Mouse (Mus musculus) lung, postnatal 25 days (tissue): ENCODE data around the gene Nisch.

Source experiments
- DNase-seq: peaks from one replicate; pipeline ENCODE4 v3.0.0; 2022; ENCODE audit warnings: low spot score

Gene Nisch

DNA sequence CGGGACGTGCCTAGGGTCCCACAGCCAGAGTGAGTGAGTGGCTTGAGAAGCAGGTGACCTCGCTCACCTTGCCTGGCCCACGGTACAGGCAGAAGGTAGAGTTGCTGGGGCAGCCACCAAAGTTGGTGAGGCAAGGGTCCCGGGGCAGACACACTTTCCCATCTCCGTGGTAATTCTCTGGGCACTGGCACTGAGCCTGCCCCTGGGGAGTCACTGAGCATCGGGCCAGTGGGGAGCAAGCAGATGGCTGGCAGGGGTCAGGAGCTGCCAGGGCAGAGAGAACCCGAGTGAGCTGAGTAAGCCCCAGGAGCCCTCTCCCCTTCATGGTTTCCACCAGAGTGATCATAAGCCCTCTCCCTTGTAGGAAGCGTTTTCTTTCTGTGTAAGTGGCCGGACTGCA is 55.1 kb downstream of the Nisch start:
- DNase-seq, result no peak

DNA sequence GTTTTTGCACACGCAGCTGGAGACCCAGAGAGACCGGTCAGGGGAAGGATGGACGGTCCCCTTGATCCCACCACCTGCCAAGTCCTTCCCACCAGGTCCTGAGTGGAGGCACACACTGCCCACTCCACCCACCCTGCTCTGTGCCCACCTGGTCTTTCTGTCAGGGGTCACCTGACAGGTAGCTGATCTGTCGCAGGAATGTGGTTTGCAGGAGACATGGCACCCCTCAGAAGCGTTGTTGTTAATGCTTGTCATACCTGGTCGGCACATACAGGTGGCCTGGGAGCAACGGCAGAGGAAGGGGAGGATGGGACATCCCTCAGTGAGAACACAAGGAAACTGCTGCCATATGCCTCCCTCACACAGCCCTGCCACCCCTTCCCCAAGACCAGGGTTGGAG is 55.6 kb downstream of the Nisch start:
- DNase-seq, result no peak

DNA sequence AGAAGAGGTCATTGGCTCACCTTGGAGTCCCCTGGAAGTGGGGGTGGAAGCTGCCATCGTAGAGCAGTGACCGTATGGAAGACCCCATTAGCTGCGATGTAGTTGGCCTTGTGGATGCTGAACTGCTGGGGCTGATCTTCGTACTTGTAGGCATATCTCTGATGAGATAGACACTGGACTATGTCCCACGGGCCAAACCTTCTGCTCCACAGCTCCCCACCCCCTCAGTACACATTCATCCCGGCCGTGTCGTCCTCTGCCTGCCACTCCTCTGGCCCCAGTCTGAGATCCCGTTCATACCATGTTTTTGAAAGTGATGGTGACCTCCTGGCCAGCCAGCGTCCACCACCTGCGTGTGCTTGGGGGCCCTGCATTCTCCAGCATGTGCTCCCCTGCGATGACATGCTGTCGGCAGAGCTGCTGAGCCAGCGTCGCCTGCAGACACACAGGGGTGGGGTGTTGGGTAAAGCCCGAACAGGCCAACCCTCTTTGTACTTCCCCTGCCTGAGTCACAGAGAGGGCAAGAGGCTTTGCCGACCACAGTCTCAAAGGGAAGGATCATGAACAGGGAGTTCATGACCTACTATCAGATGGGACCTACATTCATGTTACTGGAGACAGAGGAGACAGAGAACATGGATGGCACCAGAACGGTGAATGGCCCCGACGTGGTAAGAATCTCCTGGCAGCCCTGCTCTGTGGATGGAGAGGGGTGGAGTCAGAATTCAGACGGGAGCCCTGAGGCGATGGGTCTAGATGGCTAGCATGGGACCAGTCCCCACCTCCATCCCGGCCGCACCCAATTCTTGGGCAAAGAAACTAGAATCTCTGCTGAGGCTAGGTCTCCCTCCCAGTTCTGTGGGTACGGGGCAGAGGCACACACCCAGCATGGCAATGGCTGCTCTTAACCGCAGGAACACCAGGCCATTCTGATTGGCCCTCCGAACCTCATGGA is 56.3 kb downstream of the Nisch start:
- DNase-seq, result no peak

DNA sequence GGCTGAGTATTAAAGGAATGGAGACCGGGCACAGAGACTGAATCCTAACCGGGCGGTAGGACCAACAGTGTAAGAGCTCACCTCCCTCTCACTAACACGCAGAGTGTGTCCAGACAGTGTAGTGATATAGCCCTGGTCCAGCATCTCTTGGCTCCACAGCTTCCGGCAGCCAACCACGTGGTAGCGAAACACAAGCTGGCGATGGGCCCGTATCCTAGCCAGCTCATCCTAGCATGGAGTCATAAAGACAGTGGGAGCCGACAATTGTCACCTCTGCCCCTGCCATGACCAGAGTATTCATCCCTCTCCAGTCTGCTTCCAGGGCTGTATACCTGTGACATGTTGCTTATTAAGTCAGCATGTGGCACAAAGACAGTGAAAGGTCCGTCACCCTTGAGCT is 71.1 kb downstream of the Nisch start:
- no peak for DNase-seq

DNA sequence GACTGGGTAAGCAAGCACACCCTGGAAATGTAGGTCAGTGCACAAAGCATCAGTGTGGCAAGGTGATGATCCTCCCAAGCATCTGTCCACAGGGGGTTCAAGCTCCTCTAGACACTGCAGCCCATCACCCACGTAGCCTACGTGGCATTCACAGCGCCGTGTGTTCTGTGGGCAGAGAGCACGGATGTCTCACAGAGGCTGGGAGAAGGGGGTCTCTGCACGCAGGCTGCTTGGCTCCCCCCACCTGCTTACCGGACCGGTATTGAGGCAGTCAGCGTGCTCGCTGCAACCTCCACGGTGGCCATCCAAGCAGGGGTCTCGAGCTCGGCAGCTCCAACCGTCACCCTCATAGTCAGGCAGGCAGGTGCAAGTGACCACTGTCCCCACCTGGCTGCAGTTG is 75.7 kb downstream of the Nisch start:
- no peak for DNase-seq

DNA sequence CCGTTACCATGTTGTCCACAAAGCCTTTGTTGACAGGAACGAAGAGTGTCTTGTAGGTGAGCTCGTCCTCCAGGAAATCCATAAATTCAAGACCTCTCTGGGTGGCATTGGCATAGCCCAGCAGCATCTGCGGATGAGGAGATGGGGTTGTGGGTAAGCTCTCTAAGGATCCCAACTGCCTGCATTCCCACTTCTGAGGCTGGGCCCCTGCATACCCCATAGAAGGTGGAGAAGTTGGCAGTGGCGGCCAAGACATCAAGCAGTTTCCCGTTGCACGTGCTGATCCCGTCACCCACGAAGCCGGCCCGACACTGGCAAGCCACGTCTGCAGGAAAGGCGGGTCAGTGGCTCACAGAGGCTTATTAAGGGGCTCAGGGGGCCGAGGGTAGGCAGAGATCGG is 76.6 kb downstream of the Nisch start:
- no peak for DNase-seq

DNA sequence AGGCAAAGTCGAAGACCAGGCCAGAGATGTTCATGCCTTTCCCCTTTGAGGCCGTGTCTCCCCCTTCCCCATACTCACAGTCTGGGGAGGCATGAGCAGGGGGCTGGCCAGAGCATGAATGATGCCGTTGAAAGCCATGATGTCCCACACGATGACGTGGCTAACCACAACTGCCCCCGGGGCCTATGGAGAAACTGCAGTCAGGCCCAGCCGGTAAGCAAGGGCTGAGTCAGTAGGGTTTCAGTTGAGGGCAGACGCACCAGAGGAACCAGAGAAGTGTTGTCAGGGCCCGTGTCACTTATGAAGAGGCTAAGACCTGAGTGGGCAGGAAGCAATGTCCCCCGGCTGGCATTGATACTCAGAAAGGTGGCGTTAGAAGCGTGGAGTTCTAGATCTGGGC is 77.1 kb downstream of the Nisch start:
- DNase-seq, result no peak

DNA sequence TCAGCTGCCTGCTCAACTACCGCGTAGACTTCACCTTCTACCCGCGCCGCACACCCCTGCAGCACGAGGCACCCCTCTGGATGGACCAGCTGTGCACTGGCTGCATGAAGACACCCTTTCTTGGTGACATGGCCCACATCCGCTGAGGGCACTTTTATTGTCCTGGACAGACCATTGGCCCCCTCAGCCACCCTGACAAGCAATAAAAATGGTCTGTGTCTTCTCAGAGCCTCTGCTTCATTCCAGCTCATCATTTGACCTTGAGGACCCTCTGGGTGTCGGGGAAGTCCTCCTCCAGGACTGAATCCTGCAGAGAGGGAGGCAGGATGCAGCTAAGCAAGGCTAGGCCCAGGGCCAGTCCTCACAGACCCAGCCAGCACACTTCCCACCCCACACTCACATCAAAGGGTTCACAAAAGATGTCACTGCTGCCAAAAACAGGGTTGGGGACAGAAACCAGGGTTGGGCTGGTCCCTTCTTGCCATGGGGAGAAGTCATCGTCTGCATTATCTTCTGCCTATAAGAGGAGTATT is 77.8 kb downstream of the Nisch start:
- peak; percentile 16 for DNase-seq

DNA sequence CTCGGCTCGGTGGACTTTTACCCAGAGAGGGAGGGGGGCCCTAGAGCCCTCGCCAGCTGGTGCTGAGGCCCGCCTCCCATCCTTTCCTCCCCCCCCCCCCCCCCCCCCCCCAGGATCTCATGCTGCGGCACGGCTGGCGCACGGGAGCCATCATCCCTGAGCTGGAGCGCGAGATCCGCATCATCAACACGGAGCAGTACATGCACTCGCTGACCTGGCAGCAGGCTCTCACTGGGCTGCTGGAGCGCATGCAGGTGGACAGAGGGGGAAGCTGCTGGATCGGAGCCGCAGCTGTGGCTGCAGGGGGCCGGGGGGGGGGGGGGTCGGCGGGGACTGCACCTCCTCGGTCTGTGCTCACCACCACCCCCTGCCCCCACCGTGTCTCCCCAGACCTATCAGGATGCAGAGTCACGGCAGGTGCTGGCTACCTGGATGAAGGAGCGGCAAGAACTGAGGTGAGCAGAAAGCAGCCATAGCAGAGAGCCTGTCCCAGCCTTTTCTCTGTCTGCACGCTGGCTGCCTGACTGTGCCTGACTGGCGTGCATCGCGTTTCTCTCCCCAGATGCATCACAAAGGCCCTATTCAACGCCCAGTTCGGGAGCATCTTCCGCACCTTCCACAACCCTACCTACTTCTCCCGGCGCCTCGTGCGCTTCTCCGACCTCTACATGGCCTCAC is 78.4 kb downstream of the Nisch start:
- DNase-seq, result no peak

DNA sequence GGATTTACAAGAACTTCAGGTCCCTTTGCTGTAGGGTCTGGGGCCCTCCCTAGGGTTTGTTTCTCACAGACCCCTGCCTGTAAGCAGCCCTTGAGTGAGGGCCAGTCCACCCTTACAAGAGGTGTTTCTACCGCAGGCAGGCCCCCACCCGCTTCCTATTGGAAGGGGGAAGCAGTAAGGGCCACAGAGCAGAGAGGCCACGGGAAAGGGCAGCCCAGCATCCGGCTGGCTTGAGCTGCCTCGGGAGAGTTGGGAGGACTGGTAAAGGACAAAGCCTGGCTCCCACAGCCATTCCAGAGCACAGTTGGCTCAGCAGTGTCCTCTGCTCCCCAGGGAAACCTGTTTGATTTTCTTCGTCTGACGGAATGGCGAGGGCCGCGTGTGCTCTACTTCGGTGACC is 79.0 kb downstream of the Nisch start:
- peak; percentile 23 for DNase-seq

DNA sequence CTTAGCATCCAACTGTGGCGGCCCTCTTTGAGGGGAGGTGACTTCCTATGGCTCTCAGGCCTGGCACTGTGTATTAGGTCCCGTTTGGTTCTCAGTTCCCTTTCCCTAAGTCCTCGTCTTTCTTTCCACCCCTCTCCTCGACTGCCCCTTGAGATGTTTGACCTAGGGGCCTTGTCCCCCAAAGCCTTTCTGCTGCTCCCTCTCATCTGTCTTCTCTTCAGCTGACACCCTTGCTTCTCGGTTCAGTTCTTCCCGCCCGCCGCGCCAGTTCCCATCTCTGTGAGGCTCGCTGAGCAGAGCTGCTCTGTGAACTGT is 79.5 kb downstream of the Nisch start:
- DNase-seq, result no peak

DNA sequence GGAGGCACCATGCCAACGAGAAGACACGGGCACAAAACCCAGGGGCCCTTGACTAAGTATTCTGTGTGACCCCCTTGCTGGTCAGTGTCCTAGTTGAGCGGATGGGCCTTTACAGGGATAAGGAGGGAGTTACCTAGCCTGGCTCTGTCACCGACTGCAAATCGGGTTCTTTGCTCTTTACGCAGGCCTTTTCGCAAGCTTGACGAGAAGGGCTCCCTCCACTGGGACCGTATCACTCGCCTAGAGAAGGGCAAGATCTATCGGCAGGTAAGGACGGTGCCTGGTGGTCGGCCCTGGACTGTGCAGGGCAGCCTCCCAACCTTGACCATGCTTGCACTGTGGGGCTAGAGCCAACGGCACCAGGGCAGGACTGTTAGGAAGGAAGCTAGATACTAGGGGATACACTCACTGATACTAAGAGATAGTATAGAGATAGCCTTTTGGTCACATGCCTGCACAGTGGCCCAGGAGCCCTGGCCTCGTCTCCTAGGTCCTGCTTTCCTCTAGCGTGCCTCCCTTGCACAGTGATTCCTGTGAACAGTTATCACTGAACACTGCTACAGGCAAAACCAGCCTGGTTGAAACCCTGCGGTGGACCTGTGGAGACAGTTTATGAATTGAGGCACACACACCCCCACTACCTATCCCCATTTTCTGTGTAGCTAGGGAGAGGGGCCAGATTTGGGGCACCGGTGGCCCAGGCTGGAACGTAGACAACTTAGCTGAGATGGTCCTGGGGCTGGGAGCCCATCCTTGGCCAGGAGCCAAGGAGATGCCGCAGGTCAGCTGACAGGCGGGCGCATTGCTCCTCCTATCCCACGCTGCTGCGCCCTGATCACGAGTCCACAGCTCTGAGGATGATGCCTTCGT is 80.1 kb downstream of the Nisch start:
- DNase-seq, result no peak

DNA sequence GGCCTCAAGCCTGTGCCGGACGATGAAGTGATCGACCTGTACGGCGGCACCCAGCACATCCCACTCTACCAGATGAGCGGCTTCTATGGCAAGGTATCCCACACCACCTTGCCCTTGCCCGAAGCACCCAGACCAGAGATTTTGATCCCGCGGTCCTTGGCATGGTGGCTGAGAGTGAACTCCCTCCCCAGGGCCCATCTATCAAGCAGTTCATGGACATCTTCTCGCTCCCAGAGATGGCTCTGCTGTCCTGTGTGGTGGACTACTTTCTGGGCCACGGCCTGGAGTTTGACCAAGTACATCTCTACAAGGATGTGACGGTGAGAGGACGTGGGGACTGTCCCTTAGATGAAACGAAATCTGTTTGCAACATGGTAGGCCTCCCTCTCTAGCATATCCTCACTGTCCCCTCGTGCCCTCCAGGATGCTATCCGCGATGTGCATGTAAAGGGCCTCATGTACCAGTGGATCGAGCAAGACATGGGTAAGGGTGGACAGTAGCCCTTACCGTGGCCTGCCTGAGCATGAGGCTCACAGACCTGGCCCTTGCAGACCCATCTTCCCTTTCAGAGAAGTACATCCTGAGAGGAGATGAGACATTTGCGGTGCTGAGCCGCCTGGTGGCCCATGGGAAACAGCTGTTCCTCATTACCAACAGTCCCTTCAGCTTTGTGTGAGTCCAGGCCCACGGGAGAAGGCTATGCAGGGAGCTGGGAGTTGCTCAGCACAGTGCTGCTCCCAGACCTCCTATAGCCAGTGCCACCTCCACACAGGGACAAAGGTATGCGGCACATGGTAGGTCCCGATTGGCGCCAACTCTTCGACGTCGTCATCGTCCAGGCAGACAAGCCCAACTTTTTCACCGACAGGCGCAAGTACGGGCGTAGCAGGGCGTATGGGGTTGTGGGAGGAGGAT is 81.0 kb downstream of the Nisch start:
- DNase-seq, result no peak

DNA sequence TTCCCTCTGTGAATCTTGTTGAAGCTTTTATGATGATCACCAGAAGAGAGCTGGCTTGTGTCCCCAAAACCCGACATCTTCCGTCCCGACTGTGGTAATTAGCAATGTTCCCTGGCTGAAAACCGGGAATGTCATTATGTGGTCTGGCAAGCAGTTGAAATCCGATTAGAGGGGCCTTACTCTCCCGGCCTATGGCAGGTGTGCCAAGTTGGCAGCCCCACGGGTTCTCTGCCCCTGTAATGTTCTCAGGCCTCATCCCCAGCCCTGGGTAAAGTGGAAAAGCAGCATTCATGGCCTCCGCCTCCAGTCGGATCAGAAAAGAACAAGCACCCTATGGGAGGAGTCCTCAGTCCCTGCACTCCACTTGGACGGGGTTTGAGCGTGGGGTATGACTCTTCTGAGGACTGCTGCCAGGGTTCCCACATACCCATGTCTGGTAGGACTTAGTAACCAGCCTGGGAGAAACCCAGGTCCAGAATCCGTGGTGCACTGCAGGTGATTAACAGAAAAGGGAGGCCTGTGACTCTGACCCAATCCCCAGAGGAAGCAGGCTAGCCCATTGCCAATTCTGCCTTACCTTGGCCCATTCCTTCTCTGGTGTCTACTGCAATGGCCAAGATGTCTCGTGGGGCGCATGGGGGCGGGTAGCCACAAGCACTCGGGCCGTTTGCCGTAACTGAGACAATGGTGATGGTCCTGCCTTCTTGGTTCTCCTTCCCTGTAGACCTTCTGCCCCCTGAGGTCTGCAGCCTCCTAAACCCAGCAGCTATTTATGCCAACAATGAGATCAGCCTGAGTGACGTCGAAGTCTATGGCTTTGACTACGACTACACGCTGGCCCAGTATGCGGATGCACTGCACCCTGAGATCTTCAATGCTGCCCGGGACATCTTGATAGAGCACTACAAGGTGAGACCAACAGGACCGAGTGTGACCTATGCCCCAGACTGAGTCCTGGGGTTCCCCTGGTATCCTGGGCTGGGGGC is 82.4 kb downstream of the Nisch start:
- no peak for DNase-seq

DNA sequence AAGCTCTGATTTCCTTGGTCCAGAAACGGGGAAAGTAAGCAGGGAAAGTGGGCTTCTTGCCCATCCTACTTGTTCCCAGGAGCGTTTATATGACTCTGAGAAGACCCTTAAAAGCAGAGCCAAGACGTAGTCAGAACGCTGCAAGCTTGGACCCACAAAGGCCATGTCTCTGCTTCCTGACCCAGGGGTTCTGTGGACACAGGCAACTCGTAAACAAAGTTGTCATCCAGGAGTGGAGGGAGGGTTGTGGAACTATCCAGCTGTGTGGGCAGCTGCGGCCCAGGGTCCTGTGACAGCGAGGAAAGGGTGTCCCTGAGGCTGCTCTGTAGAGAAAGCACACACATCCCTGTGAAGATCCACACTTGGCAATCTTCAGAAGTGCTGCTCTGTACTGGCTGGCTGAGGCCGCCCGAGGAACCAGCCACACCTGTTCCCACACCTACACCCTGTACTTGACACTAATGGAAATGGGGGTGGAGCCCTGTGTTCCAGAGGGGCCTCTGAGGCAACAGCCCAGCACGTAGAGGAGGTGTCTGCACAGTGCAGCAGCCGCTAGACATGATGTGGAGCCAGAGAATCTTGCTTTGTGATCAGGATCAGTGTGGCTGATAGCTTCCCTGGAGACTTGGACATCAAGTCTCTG is 83.6 kb downstream of the Nisch start:
- DNase-seq, result peak; percentile 79

DNA sequence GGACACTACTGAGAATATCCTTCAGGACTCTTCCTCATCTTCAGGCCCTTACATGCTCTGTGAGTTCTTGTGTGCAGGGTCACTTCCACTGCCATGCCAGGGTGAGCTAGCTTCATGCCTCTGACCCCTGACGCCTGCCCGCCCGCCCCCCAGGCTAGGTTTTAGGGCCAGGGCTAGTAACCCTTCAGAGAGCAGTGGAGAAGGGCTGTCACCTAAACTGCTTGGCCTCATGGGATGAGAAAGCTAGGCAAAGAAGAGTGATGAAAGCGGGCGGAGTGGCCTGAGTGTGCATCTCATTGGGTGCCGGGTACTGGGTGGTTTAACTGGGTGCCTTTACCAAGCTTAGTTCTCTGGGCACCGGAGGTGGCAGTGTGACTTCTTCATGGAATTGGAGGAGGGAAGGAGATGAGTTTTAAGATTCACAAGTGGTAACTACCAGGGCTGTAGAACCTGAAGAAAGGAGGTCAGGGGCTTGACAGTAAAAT is 84.2 kb downstream of the Nisch start:
- no peak for DNase-seq

DNA sequence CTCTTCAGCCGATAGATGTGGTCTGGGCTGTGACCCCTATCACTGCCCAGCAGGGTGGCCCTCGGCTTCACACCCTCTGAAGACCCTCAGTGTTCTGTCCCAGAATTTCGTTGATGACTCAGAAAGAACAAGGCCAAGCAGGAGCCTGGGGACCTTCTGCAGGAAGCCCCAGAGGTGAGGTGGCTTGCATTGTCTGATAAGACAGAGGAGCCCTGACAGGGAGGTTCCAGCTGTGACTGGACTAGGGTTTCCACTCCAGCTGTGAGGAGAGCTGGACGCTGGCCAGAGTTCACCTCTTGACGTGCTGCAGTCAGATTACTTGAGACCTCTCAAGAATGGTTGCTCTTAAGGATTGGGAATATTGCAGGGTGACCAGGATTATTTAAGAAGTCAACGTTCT is 84.7 kb downstream of the Nisch start:
- peak; percentile 59 for DNase-seq

DNA sequence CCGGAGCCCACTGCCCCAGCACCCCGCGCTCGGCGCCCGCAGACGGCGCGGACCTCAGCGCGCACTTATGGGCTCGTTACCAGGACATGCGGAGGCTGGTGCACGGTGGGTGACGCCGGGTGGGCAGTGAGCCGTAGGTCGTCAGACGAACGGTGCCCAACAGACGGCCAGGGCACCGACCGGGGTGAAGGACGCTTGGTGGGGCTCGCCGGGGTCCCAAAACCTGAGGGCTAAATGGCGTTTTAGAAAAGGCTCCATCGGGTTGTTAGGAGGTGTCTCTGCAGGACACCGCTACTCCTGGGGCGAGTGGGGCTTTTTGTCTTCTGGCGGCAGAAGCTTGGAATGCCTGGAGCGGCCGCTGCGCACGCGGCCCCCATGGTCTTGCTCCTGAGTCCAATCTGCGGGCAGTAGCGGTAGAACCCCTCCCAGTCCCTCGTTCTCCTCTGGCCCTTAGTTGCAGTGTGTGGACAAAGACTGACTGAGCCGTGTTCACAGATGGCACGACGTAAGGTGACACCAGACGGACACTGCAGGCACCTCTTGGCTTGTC is 85.4 kb downstream of the Nisch start:
- no peak for DNase-seq
